Mouse (Mus musculus) embryo, embryonic 9.5 days (tissue): ENCODE measurements around the gene Vmn1r112.
"Not testable (repeated sequence)": the region's sequence is repeated elsewhere in the genome, so short reads cannot be mapped to it uniquely, and the experiment has no call there.

ENCODE experiments used
- DNase-seq: peaks from one replicate; pipeline ENCODE4 v3.0.0-alpha.2; 2017; ENCODE audit errors: extremely low spot score

The Vmn1r112 gene

GRCm38 (mm10) chr7:20770885-20771284 lies at the start of gene Vmn1r112:
Gene Vmn1r112 (plus strand): TSS chr7:20771185.
- not testable (repeated sequence) for DNase-seq

GRCm38 (mm10) chr7:20730524-20730923 lies 40.5 kb upstream of the Vmn1r112 start, which contains the start of gene Gm10668:
Gene Gm10668 (minus strand): TSS chr7:20730624.
- DNase-seq = not testable (repeated sequence)

- not testable (repeated sequence) for DNase-seq
Observed at GRCm38 (mm10) chr7:20786985-20787384, 16.0 kb downstream of the Vmn1r112 start, which contains the start of gene Vmn1r113. Gene Vmn1r113 (plus strand): TSS chr7:20787285.

GRCm38 (mm10) chr7:20812086-20812485 lies 41.1 kb downstream of the Vmn1r112 start, which contains the start of gene Vmn1r114:
Gene Vmn1r114 (minus strand): TSS chr7:20812186.
- not testable (repeated sequence) for DNase-seq
